Mouse (Mus musculus): ENCODE data around the gene Aire.

The Aire gene

GRCm38 (mm10) chr10:78043406-78043836 is at the start of gene Aire:
Aire (minus strand) TSS chr10:78043610.
- no peak for DNase-seq (ENCODE audit: low read depth, low spot score)

- no peak for DNase-seq (ENCODE audit: low read depth, low spot score)
Measured at GRCm38 (mm10) chr10:78092725-78093029, 49.3 kb upstream of the Aire start.

DNA sequence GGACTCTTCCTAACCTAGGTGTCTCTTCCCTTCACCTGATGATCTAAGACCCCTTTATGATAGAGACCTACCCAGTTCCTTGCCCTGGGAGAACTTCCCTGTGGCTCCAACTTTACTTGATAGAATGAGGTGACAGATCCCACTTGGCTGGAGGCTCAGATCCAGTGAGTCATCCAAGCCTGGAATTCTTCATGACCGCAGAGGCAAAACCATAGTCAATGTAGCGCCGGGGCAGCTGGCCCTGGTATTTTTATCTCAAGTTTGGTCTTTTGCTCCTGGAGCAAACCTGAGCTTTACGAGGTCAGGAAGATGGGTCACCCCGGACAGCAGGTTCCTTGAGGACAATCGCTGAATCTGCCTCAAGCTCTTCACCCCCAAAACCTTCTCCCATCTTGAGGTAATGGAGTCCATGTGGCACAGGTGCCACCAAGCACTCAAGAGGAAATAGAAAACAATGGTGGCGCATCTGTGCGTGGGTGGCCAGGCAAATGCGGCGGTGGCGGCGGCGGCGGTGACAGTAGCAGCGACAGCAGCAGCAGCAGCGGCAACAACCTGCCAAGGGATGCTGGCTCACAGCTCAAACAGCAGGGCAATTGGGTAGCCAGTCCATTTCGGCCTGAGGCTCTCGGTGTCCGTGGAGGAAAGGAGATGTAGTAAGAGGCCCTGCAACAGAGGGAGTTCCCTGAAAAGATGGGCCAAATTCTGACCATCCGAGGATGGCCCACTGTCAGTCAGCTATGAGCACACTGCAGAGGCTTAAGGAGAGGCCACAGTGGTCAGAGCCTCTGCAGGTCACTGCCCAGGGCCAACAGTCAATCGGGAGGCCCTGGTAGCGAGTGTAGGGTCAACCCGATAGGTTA is 48.7 kb upstream of the Aire start:
- no peak for DNase-seq (ENCODE audit: low read depth, low spot score)

GRCm38 (mm10) chr10:78090706-78091491 is 47.5 kb upstream of the Aire start:
- no peak for DNase-seq (ENCODE audit: low read depth, low spot score)

DNA sequence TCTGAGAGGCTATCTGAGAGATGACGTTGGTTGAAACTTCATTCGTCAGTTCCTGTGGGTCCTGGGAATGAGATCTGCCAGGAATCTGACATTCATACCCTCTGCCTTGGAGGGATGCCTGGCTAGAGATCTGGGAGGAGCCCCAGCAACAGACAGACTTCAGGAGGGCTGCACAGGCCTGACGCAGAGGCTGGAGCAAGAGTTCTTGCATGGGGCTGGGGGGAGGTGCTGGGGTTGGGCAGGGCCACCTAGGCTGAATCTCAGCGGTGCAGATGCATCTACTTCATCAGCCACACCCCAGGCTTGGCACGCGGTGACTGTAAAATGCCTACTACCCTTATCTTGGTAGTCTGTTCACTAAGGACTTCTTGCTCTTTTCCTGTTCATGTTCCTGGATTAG is 46.8 kb upstream of the Aire start:
- no peak for DNase-seq (ENCODE audit: low read depth, low spot score)

GRCm38 (mm10) chr10:78087101-78087511 is 43.7 kb upstream of the Aire start:
- no peak for DNase-seq (ENCODE audit: low read depth, low spot score)

- DNase-seq (ENCODE audit: low read depth, low spot score), result no peak
Measured at GRCm38 (mm10) chr10:78086444-78087061, 43.1 kb upstream of the Aire start.

DNA sequence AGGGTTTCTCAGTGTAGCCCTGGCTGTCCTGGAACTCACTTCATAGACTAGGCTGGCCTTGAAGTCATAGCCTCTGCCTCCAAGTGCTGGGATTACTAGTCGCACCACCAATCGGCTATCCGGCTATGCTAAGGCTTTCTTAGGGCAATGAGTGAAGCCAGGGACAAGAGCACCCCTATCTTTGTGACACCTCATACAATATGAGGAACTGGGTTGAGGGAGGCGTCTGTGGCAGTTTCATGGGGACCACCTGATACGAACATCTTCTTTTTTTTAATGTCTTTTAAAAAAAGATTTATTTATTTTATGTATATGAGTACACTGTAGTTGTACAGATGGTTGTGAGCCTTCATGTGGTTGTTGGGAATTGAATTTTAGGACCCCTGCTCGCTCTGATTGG is 42.3 kb upstream of the Aire start:
- DNase-seq (ENCODE audit: low read depth, low spot score), result no peak

- DNase-seq (ENCODE audit: low read depth, low spot score), result no peak
Measured at GRCm38 (mm10) chr10:78084073-78084472, 40.7 kb upstream of the Aire start.

DNA sequence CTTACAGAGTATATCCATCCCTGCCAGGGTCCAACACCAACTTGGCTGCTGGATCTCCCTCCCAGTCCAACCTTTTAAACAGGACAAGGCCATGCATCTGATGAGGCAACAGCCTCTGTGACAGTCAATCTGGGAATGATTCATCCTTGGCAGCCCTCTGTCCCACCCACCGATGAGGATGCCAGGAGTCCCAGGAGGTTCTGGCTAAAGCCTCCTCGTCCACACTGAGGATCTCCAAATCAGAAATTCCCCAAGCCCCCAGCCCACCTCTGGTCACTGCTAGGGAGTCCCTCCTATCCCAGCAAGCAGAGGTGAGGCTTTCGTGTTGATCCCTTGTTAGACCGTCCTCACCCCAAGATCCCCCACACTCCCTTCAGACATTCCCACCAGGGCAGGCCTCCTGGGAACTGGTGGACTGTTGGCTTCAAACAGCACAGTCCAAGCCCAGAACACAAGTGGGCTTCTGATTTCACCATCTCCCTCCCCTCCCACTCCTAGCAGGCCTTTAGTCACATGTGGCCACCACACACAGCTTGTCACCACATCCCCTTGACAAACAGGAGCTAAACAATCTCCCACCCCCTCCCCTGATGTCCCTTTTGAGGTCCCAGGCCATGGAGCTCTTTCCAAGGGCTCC is 36.7 kb upstream of the Aire start:
- no peak for DNase-seq (ENCODE audit: low read depth, low spot score)

DNA sequence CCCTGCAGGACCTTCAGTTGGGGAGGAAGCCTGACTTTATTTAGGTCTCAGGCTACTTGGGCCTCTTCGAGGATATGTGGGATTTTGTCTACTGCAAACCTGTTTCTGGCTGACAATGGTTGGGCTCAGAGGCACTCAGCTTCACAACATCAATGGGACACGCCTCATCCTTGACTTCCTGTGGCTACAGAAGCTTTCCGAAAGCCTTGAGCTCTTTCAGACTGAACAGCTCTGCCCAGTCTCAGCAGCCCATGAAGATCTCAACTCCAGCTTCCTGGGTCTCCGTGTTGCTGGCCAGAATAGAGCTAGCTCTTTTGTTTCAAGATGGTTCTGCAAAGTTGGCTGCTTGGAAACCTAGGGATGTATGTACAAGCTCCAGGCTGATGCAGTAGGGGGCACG is 34.9 kb upstream of the Aire start:
- no peak for DNase-seq (ENCODE audit: low read depth, low spot score)

- DNase-seq (ENCODE audit: low read depth, low spot score), result no peak
Measured at GRCm38 (mm10) chr10:78077862-78078261, 34.5 kb upstream of the Aire start.

DNA sequence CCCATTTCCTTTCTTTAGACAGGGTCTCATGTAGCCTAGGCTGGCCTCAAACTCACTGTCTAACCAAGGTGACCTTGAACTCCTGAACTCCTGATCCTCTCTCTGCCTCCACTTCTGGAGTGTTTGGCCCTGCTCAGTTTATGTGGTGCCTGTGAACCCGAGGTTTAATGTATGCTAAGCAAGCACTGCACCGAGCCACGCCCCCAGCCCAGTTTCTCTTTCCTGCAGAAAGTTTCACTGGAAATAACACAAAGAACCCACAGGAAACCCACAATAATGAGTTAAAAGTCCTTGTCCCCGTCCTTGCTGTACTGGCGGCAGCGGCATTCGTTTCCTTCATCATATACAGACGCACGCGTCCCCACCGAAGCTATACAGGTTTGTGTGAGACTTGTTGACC is 31.6 kb upstream of the Aire start:
- DNase-seq (ENCODE audit: low read depth, low spot score), result no peak

DNA sequence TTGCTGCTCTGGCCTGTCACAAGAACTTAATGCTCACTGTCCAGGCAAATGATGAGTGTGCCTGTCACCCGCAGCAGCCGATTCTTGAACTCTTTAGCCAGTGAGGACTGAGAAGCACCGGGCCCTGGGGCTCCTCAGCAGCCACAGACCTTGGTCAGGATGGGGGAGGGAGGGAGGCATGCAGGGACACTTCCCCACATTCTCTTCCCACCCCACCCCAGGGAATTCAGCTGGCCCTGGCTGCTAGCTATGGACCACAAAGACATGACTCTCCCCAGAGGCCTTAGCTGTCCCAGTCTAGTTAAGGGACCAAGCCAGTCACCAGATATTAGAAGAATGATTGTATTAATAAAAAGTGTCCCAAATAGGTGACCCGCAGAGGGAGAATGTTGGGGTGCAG is 30.7 kb upstream of the Aire start:
- DNase-seq (ENCODE audit: low read depth, low spot score), result no peak

DNA sequence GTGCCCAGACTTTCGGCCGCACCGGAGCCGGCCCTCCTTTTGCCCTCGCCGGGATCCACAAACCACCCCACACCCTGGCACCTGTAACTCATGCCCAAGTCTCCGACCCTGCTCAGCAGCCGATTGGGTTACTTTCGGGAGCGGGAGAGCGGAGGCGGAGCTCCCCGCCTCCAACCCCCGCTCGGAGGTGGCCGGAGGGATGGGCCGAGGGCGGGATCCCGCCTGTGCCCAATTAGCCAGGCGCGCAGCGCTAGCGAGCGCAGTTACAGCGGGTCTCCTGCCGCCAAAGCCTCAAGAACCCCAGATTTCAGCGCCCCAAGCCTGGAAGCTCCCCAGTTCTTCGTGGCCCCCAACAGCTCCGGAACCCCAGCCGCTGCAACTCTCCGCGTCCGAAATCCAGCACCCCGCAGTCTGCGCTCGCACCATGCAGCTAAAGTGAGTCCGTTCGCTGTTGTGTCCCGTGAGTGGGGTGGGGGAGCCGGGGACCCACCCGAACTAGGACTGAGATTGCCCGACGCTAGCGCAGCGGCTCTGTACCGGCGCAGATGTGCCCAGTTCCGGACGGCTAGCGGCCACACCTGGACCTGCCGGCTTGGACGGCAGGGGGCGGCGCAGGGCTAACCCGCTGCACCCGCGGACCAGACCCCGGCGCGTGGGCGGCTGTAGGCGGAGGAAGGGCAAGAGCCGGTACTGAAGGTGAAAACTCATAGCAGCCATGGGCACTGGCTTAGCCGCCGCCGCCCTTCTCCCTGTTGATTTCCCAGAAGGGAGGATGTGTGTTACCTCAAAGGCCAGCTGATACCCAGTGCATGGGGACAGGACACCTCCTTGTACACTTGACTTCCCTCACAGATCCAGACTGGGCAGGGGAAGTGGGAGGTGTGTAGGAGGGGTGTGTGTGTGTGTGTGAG is 25.9 kb upstream of the Aire start, which contains the start of gene Icosl:
TSS of gene Icosl (plus strand) at position 202 of the 911 bp plus-strand sequence.
- DNase-seq (ENCODE audit: low read depth, low spot score), result no peak

GRCm38 (mm10) chr10:78068541-78068940 is 25.1 kb upstream of the Aire start:
- DNase-seq (ENCODE audit: low read depth, low spot score), result no peak

DNA sequence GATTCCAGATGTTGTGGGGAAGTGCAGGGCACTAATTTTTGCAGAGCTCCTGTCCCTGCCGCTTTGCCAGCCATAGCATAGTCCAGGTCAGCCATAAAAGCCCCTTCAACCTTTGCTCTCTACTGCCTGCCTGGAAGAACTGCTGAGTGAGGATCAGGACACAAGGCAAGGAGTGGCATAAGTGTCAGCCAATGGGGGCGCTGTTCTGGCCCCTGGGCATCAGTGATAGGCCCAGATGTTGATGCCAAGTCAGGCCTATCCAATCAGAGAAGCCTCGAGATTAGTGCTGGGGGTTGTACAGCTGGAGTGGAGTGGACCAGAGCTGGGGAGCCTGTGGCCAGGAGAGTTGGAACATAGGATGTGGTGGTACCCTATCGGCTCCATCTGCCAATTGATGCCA is 23.8 kb upstream of the Aire start:
- DNase-seq (ENCODE audit: low read depth, low spot score), result no peak

- DNase-seq (ENCODE audit: low read depth, low spot score), result no peak
Measured at GRCm38 (mm10) chr10:78063122-78063521, 19.7 kb upstream of the Aire start.

DNA sequence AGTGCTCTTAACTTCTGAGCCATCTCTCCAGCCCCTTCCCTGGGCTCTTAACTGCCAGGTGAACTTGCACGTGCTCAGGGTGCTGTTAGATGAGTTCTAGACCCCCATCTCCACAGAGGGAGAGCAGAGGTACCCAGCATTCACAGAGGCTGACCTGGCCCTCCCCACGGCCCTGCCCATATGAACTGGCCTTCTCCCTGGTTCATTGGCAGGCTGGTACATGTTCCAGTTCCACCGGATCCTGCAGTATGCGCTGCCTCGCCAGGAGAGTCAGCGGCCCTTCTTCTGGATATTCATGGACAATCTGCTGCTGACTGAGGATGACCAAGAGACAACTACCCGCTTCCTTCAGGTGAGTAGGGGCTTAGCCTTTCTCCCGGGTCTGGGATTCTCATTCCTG is 13.6 kb upstream of the Aire start:
- no peak for DNase-seq (ENCODE audit: low read depth, low spot score)

DNA sequence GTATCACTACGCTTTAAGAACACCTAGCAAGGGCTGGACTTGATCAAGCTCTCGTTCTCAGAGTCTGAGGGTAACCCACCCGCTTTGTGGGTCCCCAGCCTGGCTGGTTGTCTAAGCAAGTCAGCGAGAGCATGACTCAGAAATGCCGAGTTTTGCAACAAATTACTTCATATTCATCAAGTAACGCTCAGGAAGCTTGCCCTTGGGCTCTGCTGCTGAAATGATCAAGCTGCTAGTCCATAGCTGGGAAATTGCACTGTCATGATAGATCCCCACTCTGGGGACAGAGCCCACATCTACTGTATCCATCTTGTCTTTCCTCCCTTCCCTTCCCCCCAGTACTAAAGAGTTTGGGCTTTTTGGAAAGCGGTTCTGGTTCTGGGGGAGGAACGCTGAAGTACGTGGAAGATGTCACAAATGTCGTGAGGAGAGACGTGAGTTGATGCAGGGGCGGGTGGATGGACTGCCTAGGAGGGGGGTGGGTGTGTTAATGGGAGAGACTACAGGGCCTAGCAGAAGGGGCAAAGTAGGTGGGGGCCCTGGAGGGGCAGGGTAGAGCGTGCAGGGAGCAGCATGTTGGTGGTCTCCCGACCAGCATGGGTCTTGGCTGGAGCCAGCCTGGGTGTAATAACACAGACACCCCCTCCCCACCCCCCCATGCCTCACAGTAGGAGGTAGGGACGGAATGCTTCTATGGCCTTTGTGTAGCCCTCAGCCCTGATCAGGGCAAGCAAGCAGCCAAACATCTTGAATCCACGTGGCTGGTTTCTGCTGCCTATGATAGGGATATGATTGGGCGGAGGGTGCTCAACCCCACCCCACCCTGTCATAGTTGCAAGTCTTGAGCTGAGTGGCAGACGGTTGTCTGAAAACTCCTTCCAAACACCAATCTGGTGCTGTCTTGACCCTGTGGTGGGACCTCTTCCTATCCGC is 11.5 kb upstream of the Aire start:
- DNase-seq (ENCODE audit: low read depth, low spot score), result no peak

Data from c-Kit-negative CD71-positive TER-119-positive erythroid progenitor cells, embryonic 14.5 days (primary cell).